Mouse (Mus musculus): ENCODE measurements at regions not wholly inside any gene's neighbourhood (a gene's known extent, or its start where the extent isn't known, plus 50 kb on each side); places are given as distances from the start of the nearest gene placed in this dataset.
A peak's percentile ranks its signal among the peaks of the same experiment; 100 is the strongest.

GRCm38 (mm10) chr3:35320844-35321393 lies 433.0 kb upstream of the Atp11b start:
- no peak for DNase-seq

DNA sequence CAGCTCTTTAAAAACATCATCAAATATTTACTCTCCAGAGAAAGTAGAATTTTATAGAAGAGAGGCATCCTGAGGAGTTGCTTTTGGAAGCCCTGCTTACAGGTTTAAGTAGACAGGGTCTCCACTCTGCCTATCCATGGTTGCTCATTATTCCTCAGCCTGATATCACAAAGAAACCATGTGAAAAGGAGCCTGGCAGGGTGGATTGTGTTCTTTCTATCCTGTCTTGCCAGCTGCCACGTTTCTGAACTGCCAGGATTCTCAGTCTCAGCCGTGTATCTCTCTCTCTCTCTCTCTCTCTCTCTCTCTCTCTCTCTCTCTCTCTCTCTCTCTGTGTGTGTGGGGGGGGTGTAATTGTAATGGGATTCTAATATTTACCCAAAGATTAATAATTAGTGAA lies 431.9 kb upstream of the Atp11b start:
- DNase-seq, result no peak

- DNase-seq, result no peak
These were observed 431.0 kb upstream of the Atp11b start for GRCm38 (mm10) chr3:35322899-35323298.

DNA sequence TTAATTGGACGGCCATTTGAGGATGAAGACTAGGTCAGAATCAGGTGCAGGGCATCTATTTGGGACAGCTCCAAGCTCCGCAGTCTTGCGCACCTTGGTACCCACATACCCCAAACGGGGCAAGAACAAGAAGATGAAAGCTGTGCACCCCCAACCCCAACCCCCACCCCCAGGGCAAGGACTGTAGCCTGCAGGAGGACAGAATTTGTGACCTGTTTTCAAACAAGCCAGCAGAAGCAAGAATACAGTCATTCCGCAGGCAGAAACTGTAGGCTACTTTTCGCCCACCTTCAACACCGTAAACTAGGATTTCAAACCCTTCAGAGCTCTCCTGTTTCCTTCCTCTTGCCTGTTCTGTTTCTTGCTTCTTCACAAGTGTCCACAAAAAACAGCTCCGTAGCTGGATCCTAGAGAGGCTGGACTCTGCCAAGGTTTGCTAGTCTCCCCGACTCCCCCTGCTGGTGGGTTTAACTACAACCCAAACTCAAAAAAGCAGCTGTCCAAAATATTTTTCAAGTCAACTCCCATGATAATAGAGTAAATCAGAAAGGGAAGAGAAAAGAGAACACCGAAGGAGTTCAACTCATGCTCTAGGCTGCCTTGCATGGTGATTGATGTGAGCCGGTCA lies 430.3 kb upstream of the Atp11b start:
- DNase-seq, result peak; percentile 65

DNA sequence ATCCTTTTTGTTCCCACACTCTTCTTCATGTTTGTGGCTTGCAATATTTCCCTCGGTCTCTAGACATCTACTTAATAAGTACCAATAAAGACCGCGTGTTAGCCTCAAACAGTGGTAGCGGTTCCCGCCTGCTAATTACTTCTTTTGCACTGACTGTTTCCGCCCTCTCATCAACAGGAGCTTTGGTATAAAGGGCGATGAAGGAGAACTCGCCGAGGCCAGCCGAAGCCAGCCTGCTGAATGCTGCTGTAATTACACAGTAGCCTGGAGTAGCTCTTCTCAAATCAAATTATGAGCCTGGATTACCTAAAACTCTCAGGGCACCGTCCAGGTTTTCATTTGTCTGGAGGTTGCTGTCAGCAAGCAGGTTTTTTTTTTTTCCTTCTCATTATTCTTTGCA lies 429.7 kb upstream of the Atp11b start:
- no peak for DNase-seq

DNA sequence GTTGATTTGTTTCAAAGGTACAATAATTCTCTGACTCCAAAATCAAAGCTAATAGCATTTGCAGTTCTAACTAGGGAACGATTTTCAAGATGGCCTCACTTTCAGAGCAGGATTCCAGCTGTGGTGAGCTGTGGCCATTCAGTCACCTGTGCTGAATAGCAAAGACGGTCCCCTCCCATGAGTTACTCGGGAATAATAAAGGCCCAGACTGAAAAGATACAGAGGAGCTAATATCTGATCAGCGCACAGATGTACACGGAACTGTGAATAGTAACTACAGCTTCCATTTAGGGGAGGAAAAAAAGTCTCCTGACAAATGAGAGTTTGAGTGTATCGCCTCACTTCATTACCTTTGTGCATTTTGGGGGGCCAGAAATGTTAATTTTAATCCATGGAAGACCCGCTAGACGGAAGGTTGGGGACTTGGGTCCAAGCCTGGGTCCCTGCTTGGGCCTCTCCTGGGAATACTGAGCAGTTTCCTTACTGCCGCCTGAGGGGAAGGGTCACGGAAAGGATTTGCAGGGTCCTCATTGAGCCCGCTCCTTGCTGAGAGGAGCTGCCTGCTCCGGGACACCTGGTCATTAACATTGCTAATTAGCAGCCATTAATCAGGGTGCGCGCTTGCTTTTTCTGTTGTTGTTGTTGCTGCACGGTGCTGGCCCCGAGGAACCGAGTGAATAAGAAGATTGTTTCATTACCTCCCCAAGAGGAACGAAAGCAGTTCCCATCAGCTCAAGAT lies 421.2 kb upstream of the Atp11b start:
- no peak for DNase-seq

DNA sequence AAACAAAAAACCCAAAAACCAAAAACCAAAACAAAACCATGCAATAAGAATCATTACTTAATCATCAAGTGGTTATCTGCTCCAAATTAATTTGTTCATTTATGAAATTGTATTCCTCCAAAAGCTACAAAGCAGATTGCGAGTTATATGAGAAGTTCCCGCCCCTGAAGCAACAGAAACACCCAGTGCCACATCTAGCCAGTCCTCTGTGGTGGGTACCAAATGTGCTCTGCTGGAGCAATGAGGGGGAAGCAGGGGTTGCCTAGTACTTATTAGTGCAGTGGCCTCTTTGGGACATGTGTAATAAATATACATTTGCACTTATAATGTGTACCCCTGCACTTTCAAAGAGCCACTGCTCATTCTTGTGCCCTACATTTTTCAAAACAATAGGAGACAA lies 419.9 kb upstream of the Atp11b start:
- DNase-seq, result no peak

GRCm38 (mm10) chr3:35334546-35334945 lies 419.4 kb upstream of the Atp11b start:
- no peak for DNase-seq

- DNase-seq, result no peak
These were observed 418.1 kb upstream of the Atp11b start for GRCm38 (mm10) chr3:35335837-35336236.

GRCm38 (mm10) chr3:35340525-35340924 lies 413.4 kb upstream of the Atp11b start:
- no peak for DNase-seq

DNA sequence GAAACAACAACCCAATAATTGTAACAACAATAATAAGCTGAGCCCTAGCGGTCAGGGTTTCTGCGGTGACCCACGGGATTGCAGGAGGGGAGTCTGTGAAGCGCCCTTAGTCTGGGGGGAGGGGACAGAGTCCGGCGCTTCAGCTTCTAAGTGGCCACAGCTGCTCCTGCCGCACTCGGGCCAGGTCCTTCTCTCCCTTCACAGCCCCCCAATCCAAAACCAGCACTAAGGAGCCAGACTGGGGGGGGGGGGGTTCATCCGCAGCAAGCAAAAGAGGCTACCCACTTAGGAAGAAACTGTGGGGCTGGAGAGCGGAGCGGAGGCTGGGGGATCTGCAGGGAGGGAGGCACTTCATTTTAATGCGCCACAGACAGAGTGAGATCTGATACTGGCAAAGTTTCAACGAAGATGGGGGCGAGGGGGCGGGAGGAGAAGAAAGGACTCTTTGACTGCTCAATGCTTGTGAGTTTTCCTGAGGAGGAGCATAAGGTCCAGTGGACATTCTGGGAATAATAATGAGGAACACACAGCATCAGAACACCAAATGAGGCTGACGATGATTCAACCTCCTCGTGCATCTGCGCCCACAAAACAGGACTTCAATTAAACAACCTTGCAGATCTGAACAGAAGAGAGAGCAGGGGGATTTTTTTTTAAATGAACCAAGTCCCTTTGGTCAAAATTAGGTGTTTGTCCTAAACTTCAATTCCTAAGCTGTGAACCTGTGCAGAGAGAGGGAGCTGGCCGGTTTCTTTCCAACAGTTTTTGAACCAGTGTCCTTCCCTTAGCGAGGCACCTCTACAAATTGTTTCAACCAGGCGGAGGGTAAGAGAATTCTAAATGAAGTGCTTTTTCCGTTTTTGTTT lies 412.7 kb upstream of the Atp11b start:
- peak; percentile 11 for DNase-seq

DNA sequence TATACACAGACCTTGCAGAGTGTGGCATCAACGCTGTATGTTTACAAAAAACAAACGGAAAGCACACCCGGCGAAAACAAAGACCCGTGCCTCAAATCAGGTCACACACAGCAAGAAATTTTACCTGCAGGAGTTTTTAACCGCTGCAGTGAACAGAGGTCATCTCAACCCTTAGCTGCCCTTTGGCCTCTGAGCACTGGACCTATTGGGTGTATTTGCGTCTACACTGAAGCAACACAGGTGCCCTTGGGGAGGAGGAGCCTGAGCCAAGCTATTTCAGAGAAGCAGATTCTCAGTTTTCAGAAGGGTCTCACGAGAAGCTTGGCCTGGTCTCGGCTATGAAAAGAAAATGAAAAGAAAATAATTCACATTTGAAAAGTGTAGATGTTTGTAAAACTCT lies 412.1 kb upstream of the Atp11b start:
- DNase-seq, result no peak

DNA sequence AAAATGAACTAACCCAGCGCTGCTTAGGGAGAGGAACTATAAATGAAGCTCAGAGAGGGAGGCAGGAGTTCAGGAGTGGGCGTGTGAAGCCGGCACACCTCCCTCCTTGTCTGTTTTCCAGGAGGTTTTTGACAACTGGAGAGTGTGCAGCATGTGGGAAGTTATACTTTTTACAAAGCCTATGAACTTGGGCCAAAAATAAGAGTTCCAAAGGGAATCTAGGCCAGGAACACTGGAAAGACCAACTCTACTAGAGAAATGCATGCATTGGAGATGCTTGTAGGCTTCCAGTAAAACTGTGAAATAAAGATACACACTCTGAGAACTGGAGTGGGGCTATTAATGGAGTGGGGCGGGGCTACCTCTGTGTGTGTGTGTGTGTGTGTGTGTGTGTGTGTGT lies 411.3 kb upstream of the Atp11b start:
- no peak for DNase-seq

DNA sequence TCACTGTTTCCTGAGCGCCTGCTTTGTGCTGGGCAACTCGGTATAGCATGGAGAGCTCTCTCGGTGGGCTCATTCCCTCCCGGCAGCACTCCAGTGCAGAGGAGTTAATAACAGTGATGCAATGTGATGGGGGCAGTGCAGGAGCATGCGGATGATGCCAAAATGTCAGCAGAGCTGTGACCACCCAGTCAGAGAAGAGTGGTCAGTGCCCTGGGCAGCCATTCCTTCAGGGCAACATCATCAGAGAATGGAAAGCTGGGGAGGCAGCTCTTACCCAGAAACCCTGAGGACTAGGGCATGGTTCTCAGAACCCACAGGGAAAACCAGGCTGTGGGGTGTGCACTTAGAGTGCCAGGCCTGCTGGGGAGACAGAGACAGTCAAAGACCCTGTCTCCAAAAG lies 410.0 kb upstream of the Atp11b start:
- no peak for DNase-seq

DNA sequence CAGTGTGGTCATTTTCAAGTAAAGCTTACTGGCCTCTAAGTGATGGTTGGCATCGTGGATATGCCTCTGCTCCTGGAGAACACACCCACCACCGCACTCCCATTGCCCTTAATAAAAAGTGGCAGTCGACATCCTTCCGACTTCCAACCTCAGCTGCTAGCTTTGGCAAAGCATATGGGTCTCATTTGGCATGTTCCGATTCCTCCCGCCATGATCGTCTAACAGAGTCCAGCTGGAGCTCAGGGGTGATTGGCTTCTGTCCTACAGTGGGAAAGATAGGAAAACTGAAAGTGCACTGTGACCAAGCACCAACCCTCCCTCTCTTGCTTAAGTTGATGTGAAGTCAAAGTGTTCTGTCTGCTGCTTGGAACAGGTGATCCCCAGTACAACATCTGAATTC lies 404.8 kb upstream of the Atp11b start:
- no peak for DNase-seq

DNA sequence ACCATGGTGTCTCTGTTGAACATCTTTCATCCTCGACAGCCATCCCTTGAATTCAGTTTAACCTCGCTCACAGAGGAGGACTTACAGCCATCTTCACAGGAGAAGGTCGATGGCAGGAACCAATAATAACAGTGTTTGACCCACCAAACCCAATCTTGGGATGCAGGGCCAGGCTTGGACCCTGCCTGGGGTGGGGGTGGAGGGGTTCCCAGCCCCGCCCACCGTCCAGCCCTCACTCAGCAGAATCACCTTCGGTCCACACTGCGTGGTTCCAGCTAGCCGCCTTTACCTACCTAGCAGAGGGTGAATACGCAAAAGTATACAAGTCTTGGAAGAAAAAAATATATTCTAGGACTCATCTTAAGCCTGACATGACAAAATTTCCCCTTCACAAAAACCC lies 400.5 kb upstream of the Atp11b start:
- DNase-seq, result no peak

DNA sequence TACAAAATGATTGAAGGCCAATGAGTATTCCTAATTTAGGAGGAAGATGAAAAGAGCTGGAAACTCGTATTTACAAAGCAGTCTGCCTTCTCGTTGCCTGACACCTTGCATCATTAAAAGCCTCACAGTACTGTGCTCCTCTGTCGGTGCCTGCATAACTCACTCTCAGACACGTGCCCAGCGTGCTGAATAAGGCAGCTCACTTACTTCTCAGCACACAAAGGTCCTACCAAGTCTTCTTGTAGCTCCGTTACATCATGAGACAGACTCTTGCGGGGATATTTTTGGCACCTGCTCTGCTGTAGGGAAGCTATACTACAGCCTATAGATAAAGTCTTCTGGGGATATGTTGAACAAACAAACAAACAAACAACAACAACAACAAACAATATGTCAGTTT lies 400.0 kb upstream of the Atp11b start:
- no peak for DNase-seq

GRCm38 (mm10) chr3:35354356-35354755 lies 399.6 kb upstream of the Atp11b start:
- DNase-seq, result no peak

GRCm38 (mm10) chr3:35357111-35357510 lies 396.8 kb upstream of the Atp11b start:
- DNase-seq, result no peak

- DNase-seq, result no peak
These were observed 395.4 kb upstream of the Atp11b start for GRCm38 (mm10) chr3:35358541-35358940.

DNA sequence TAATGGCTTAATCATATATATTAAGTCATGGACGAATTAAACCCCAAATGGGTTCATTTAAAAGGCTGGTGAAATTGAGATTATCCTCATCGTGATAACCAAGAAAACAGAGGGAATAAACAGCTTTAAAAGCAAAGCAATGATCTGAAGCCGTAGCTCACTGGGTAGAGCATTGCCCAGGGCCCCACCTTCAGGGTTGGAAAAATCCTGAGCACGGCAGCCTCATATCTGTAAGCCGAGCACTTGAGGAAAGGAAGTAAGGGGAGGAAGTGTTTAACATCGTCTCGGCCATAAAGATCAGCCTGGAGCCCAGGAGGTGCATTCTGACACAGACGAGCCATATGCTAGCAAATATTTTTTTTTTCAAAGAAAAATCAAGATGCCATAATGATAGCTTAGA lies 394.6 kb upstream of the Atp11b start:
- DNase-seq, result no peak

GRCm38 (mm10) chr3:35360515-35360914 lies 393.4 kb upstream of the Atp11b start:
- DNase-seq, result no peak

GRCm38 (mm10) chr3:35361086-35361485 lies 392.8 kb upstream of the Atp11b start:
- no peak for DNase-seq
